Mouse (Mus musculus): ENCODE measurements around the gene Samd1. TPM values are rescaled to one million over a fixed set of nuclear protein-coding genes. Genes with fewer than 3 reads are reported as not detected.
"Not testable (repeated sequence)": the region's sequence is repeated elsewhere in the genome, so short reads cannot be mapped to it uniquely, and the experiment has no call there.

Gene Samd1
- polyA plus RNA-seq, 1 experiment, result 37.6 TPM

GRCm38 (mm10) chr8:83981533-83981932 lies 15.9 kb upstream of the Samd1 start:
- no peak for DNase-seq (ENCODE audit: low read depth, low spot score)
- 92% methylated on average over 7 of the region's 7 CpGs for WGBS

GRCm38 (mm10) chr8:83982449-83982848 lies 15.0 kb upstream of the Samd1 start:
- 86% methylated on average over 4 of the region's 4 CpGs for WGBS
- DNase-seq (ENCODE audit: low read depth, low spot score), result no peak

DNA sequence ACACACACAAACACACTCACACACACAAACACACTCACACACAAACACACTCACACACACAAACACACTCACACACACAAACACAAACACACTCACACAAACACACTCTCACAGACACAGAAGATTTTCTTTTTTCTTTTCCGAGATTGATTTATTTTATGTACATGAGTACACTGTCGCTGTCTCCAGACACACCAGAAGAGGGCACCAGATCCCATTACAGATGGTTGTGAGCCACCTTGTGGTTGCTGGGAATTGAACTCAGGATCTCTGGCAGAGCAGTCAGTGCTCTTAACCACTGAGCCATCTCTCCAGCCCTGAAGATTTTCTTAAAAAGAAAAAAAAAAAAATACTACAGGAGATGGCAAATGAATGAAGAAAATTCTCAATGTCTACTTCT lies 14.2 kb upstream of the Samd1 start:
- DNase-seq (ENCODE audit: low read depth, low spot score), result not testable (repeated sequence)
- 91% methylated on average over 2 of the region's 2 CpGs for WGBS

DNA sequence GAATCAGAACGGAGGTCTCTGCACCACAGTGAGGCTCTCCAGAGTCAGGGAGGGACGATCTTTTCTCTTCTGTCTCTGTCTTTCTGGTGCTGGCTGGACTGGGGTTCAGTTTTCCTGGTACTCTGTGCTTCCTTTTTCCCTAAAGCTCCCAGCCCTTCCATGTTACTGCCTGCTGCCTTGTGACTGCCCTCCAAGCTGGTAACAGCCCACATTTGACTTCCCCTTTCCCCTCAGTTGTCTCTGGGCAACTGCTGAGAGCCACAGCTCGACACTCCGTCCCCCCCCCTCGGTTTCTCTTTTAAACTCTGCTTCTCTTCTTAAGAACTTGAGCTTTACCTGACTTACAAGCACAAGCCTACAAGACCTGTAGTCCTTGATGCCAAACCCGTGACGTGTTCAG lies 8.2 kb upstream of the Samd1 start:
- 87% methylated on average over 7 of the region's 7 CpGs for WGBS
- DNase-seq (ENCODE audit: low read depth, low spot score), result no peak

GRCm38 (mm10) chr8:83990170-83990569 lies 7.3 kb upstream of the Samd1 start:
- WGBS, result 96% methylated on average over 14 of the region's 14 CpGs
- no peak for DNase-seq (ENCODE audit: low read depth, low spot score)

DNA sequence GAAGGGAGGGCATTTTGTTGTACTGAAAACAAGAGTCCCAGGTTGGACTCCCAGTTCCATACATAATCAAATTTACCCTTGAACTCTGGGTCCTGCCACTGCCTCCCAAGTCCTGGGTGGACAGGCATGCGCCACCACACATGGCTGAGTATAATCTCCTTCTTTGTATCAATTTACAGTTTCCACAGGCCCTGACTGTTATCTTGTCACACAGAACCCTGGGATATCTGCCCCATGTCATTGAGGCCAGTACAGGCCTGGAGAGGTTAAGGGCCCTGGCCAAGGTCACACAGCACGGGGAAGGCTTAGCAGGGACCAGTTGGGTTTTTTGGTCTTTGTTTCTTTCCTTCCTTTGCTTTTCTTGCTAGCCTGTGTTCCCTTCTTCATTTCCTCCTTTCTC lies 5.0 kb upstream of the Samd1 start:
- WGBS, result 91% methylated on average over 2 of the region's 2 CpGs
- no peak for DNase-seq (ENCODE audit: low read depth, low spot score)

DNA sequence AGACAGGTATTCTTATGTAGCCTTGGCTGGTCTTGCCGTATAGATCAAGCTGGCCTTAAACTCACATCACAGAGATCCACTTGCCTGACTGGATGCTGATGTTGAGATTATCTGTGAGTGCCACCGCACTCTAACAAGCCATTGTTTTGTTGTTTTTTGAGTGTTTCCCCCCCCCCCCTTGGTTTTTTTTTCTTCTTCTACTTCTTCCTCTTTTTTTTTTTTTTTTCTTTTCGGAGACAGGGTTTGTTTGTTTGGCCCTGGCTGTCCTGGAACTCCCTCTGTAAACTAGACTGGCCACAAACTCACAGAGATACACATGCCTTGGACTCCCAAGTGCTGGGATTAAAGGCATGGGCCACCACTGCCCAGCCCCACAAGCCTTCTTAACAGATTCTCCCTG lies 3.4 kb upstream of the Samd1 start:
- WGBS, result 70% methylated on average over 3 of the region's 3 CpGs
- DNase-seq (ENCODE audit: low read depth, low spot score), result no peak

- no peak for DNase-seq (ENCODE audit: low read depth, low spot score)
- WGBS, result 45% methylated on average over 12 of the region's 12 CpGs
These were observed 1.5 kb upstream of the Samd1 start for GRCm38 (mm10) chr8:83995973-83996372.

GRCm38 (mm10) chr8:83996567-83997505 lies 636 bp upstream of the Samd1 start:
- DNase-seq (ENCODE audit: low read depth, low spot score), result no peak
- WGBS, result 1% methylated on average over 80 of the region's 103 CpGs

DNA sequence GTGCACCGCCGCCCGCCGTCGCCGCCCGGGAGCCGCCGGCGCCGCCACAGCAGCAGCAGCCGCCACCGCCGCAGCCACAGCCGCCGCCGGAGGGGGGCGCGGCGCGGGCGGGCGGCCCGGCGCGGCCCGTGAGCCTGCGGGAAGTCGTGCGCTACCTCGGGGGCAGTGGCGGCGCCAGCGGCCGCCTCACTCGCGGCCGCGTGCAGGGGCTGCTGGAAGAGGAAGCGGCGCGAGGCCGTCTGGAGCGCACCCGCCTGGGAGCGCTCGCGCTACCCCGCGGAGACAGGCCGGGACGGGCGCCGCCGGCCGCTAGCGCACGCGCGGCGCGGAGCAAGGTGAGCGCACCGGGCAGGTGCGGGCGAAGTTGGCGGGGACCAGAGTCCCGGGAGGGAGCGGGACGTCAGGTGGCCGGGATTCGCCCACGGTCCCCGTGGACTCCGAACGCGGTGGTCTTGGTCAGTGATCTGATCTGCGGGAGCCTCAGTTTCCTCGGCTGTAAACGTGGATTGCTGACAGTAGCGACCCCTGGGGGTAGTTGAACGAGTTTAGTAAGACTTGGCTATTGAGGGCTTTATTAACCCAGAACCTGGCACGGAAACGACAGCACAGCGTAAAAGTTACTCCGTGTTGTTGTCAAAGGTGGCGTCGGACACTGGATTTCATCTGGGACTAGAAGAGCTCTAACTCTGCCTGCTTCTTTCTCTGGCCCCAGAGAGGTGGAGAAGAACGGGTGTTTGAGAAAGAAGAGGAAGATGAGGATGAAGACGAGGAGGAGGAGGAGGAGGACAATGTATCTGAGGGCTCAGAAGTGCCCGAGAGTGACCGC lies 972 bp downstream of the Samd1 start:
- 8% methylated on average over 90 of the region's 92 CpGs for WGBS

DNA sequence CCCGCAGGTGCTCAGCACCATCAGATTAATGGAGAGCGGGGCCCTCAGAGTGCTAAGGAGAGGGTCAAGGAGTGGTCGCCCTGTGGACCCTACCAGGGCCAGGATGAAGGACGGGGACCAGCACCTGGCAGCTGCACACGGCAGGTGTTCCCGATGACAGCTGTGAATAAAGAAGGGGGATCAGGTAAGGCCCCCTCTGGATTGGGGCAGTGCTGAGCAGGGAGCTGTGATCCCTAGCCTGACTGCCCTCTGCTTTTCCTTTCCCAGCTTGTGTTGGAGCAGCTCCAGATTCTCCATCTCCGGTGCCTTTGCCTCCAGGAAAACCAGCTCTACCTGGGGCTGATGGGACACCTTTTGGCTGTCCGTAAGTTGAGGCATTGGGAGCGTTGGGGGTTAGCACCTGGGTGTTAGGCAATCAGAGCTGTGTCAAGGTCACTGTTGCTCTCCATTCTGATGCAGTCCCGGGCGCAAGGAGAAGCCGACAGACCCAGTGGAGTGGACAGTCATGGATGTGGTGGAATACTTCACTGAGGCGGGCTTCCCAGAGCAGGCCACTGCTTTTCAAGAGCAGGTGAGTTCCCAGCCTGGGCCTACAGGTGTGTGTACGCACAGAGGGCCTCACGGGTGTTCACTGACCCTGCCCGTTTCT lies 1.7 kb downstream of the Samd1 start:
- 62% methylated on average over 16 of the region's 16 CpGs for WGBS
- DNase-seq (ENCODE audit: low read depth, low spot score), result no peak

More for the DNA sequence above, 972 bp downstream of the Samd1 start:
- DNase-seq (ENCODE audit: low read depth, low spot score), result no peak

DNA sequence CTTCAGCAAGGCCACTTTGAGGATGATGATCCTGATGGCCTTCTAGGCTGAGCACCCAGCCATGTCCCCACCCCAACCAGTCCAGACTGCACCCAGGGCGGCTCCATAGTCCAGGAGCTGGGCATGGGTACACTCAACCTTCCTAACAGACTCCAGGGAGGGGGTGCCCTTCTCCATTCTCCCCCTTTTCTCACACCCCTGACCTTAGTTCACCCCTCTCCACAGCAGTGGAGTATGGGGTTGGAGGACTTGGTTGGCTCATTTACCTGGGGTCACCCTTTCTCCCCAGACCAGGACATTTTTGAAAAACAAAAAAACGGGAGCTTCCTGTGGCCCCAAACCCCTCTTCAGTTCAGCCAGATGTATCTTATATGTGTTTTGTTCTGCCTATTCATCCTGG lies 2.4 kb downstream of the Samd1 start:
- WGBS, result 83% methylated on average over 2 of the region's 2 CpGs
- no peak for DNase-seq (ENCODE audit: low read depth, low spot score)

GRCm38 (mm10) chr8:84001281-84002000 lies 4.0 kb downstream of the Samd1 start, which contains the start of gene 1700067K01Rik:
Gene 1700067K01Rik, plus strand, starts transcription at chr8:84001502.
- no peak for DNase-seq (ENCODE audit: low read depth, low spot score)
- WGBS, result 74% methylated on average over 61 of the region's 61 CpGs

- WGBS, result 83% methylated on average over 12 of the region's 12 CpGs
- no peak for DNase-seq (ENCODE audit: low read depth, low spot score)
These were observed 5.6 kb downstream of the Samd1 start for GRCm38 (mm10) chr8:84002957-84003611.

- 75% methylated on average over 6 of the region's 6 CpGs for WGBS
- no peak for DNase-seq (ENCODE audit: low read depth, low spot score)
These were observed 6.3 kb downstream of the Samd1 start for GRCm38 (mm10) chr8:84003612-84004246.

DNA sequence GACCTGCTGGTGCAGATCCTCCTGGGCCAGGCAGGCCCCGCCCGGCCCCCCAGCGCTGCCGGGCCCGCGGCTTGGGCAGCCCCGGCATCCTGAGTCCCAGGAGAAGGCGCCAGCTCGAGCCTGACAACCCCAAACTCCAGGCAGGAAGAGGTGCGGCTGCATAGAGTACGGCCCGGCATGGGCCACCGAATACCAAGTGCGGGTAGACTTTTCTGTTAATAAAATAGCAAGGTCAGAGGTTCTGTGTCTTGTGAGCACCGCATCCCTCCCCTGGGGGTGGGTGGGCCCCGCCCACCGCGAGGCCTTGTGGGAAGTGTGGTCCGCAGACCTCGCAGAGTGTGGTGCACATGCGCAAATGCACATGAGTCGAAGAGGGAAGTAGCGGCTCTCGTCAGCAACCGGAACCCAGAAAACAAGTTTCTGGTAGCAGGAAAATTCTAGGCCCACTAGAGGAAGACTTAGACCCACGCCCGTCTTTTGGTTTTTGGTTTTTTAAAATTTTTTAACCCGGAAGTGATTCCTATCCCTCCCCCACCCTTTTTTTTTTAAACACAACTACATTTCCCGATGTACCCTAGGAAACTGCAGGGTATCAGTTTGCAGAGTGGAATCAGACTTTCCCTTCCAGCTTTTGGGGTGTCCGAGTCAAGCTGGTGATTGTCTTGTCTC lies 7.2 kb downstream of the Samd1 start:
- WGBS, result under 1% methylated on average over 30 of the region's 30 CpGs
- DNase-seq (ENCODE audit: low read depth, low spot score), result peak; percentile 75

- not testable (repeated sequence) for DNase-seq (ENCODE audit: low read depth, low spot score)
- WGBS, result 88% methylated on average over 7 of the region's 7 CpGs
These were observed 8.0 kb downstream of the Samd1 start for GRCm38 (mm10) chr8:84005502-84005901.

DNA sequence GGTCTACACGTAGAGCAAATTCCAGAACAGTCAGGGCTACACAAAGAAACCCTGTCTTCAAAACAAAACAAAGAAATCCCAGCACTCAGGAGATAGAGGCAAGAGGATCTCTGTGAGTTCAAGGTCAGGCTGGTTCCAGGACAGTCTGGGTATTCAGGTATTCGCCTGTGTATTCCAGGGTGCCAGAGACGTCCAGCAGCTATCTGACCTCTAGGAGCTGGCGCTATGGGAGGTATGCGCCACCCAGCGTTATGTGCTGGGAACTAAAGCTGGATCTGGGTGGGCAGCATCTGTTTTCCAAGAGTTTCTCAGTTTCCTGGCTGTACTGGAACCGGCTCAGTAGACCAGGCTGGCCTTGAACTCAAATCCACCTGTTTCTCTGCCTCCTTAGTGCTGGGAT lies 10.9 kb downstream of the Samd1 start:
- no peak for DNase-seq (ENCODE audit: low read depth, low spot score)
- WGBS, result 58% methylated on average over 7 of the region's 7 CpGs
